Mouse (Mus musculus) gastrocnemius, postnatal 36 days (tissue): ENCODE data around the gene Nat8f1. TPM values are rescaled to one million over a fixed set of nuclear protein-coding genes. Genes with fewer than 3 reads are reported as not detected.
"Not testable (repeated sequence)": the region's sequence is repeated elsewhere in the genome, so short reads cannot be mapped to it uniquely, and the experiment has no call there.

Experiments
- DNase-seq, 2 experiments: peaks; one replicate each; pipeline ENCODE4 v3.0.0; 2022
- intact Hi-C: fragments of 180-260 bp; cut with DNase I; formaldehyde crosslinking; loops from one replicate; pipeline ENCODE4 v1.15.1; 2025
- total RNA-seq, 2 experiments: library from RNA; stranded (reverse); gene quantifications; 2 replicates each; pipeline ENCODE4 v1.2.3; 2021

Nat8f1 gene
- total RNA-seq, 2 experiments from 2014 or later = 1.2 to 2.1 TPM

DNA sequence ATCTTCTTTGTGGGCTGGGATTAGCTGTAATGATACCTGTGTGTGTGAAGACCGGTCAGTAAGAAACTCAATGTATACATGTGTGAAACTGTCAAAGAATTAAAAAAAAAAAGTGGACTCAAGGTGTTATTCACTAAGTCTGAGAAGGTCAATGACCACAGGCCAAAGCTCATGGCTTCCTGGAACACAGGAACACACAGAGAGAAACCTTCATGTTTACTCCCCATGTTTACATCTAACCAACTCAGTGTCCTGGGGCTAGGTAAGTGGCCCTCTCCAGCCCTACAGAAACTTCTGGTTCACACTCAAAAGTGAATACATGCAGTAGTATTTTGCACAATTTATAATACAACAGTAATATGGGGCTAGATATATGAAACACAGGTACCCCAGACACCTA lies 5.8 kb downstream of the Nat8f1 start:
- intact Hi-C loops = no loop called here

DNA sequence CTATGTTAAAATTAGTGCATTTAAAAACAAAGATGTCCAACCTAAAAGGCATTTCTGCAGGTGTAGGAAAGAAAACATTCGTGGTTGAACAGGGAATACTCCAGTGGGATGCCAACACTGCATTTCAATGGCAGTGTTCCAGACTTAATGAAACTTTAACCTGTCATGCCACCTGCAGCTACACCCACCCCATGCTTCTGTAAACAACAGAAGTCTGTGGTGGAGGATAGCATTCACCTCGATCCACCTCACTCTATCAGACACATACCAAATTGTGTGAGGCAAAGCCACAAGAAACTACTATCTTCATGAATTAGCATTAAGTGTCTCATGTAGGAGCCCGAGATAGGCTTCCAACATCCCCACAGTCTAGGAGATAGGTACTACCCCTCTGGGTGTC lies 7.1 kb downstream of the Nat8f1 start:
- intact Hi-C loops = no loop called here
- no peak for DNase-seq

More for the DNA sequence above, 5.8 kb downstream of the Nat8f1 start:
- no peak for DNase-seq

DNA sequence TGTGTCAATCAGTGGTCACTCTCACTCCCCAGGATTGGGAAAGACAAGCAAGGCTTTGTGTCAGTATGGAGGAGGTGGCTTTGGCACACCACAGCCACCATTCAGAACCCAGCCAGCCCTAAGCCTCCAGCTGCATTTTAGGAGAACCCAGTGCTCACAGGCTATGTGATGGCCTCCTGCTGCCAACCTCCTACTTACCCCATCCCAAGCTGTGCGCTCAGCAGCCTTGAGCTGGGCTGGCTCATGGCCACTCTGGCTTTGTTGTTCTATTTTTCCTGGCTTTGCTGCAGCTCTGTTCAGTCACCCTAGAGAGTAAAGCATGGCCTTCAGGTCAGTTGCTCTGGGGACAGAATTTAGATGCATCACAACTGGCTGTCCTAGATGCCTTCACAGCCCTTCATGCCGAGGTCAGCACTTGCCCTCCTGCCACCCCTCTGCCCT lies 8.6 kb downstream of the Nat8f1 start:
- peak in 1 of 2 experiments; percentile 10 for DNase-seq

DNA sequence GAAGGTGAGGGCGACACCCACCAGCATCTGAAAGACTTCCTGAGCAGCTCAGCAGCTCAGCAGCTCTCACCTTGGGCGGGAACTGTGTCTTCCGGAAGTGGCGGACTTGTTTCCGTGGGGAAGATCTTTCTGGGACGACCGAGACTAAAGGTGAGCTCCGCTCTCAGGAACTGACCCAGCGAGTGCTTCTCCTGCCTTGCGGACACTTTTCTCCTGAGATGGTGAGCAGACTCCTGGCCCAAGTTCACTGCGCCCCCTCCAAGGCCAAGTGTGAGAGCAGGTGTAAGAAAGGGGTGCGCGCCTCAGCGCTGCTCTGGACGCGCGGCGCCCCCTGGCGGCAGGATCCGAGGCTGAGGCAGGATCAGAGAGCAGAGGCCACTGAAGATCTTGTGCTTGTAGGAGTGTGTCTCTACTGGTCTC lies 10.8 kb downstream of the Nat8f1 start, which contains the start of gene Nat8f4:
Nat8f4 (minus strand) TSS at position 243 of the 420 bp plus-strand sequence.
- peak; percentile 58 to 79 for DNase-seq
- intact Hi-C loops = loop anchor here (5.0 kb wide), 1 partner anchor 72 kb away; the partner anchor contains the start of gene Nat8

More for the DNA sequence above, 8.6 kb downstream of the Nat8f1 start:
- intact Hi-C loops = not testable (repeated sequence)

DNA sequence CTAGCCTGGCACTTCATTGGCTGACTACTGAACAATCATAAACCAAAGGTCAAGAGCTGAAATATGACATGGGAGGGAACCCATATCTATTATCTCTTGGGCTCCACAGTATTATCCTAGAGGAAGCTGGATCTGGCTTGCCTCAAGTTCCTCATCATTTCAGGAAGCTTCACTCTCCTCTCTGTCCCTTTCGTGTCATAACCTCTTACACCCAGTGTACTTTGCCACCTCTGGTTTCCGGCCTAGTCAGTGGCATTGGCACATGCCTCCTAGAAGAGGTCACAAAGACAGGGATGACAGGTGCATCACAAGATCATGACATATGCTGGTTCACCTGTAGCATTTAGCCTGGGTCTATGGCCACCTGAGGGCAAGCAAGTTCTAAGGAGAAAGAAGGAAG lies 13.2 kb downstream of the Nat8f1 start:
- DNase-seq = no peak
- intact Hi-C loops = loop anchor here (5.0 kb wide), 1 partner anchor 70 kb away; the partner anchor contains the start of gene Nat8

DNA sequence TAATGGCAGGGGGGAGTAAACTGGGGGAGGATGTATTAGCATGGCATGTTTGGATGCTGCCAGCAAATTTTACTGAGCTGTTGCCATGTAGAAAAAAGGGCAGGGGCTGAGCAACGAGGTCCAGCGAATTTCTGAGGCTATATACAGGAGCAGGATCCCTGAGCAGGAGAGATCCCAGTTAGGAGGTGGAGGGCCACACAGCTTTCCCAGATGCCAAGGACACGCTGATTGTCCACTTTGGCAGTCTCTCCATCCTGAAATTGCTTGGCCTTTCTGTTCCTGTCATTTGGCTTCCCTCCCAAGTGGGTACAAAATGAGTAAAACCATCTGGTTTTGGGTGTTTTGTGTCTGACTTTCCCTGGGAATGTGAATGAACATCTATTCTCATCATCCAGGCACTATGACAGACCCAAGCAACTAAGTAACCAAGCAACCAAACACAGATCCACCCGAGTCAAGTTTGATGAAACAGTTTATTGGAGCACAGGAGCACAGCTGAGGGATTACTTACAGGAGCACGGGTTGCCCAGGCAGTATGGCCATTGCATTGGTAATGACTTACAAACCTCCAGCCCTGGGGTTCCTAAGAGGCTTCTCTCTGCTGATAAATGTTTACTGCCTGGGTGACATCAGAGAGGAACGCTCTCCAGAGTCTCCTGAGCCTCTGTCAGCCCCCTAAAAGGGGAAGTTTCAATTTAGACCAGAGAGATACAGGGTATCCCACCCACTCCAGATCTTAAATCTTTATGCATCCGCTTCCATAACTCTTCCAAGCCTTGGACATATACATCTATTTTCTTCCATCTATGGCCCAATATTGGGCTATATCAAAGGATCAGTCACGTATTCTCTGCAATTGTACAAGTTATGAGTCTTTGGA lies 16.7 kb downstream of the Nat8f1 start:
- not testable (repeated sequence) for DNase-seq
- intact Hi-C loops = loop anchor here (10.0 kb wide), 1 partner anchor 314 kb away; the partner anchor contains the start of gene Alms1

DNA sequence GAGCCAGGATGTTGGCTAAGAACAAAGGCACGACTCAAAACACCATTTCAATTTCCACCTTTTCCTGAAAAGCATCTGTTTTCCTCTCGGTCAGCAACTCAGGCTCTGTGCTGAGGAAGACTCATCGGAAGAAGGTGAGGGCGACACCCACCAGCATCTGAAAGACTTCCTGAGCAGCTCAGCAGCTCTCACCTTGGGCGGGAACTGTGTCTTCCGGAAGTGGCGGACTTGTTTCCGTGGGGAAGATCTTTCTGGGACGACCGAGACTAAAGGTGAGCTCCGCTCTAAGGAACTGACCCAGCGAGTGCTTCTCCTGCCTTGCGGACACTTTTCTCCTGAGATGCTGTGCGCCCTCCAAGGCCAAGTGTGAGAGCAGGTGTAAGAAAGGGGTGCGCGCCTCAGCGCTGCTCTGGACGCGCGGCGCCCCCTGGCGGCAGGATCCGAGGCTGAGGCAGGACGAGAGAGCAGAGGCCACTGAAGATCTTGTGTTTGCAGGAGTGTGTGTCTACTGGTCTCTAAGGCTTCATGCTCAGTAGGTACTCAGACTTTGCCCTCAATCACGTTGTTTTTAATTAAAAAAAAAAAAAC lies 20.3 kb downstream of the Nat8f1 start:
- DNase-seq = not testable (repeated sequence)
- intact Hi-C loops = loop anchor here (10.0 kb wide), 1 partner anchor 310 kb away; the partner anchor contains the start of gene Alms1

DNA sequence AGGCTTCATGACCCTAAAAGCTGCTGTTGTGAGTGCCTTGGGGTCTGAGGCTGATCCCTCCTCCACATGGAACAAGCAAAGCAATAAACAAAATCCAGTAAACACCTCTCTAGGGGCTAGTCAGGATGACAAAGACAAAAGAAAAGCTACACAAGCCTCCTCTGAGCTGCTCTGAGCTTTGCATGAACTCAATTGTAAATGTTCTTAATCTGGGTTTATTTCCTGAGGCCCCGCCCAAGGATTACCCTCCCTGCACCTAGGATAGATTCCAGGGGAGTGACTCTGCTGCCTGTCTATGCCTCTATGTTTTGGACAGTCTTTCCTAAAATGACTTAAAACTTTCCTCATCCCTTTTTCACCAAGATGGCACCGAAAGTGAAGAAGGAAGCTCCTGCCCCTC lies 26.5 kb downstream of the Nat8f1 start:
- intact Hi-C loops = no loop called here

DNA sequence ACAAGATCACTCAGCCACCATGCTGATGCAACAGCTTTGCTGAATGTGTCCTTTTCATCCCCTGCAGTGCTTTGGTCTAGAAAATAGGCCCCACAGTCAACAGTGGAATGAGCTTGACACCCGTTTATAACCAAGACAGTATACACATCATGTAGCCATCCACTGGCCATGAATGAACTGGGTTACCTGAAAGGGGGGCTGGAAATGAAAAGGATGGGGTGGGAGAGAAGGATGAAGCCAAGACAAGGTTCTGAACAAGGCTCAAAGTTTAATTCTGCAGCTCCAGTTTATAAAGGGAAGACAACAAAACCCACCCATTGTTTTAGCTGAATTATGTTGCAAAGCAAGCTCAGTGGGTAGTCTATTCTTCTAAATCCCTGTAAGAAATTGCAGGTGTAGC lies 31.2 kb downstream of the Nat8f1 start:
- intact Hi-C loops = no loop called here
- DNase-seq = no peak

More for the DNA sequence above, 26.5 kb downstream of the Nat8f1 start:
- no peak for DNase-seq

DNA sequence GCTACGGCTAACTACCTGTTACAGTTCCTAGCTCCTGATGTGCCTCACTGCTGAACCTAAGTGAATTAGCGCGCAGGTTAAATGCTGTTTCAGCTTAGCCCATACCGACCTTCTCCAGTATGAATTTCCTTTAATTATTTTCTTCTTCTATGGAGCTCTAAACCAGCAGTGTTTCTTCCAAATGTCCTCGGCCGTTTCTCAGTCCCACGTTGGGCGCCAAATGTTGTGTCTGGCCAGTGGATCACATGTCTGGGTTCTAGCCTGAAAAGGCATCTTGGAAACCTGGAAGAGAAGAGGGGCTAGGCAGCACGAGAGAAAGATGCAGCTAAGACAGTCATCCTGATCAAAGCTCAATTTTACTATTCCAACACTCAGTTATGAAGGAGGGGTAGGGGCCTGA lies 32.2 kb downstream of the Nat8f1 start:
- DNase-seq, intact Hi-C loops: not testable (repeated sequence)

DNA sequence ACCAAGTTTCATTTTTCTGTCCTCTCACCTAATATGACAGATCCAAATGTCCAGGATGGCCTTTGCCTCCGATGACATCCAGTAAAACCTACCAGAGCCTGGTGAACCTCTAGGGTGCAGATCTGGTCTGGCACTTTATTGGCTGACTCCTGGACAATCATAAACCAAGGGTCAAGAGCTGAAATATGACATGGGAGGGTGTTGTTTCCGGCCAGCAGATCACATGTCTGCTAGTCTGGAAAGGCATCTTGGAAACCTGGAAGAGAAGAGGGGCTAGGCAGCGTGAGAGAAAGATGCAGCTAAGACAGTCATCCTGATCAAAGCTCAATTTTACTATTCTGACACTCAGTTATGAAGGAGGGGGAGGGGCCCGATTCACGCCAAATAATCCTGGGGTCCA lies 46.5 kb downstream of the Nat8f1 start, which contains the start of gene Nat8f2:
Nat8f2 (minus strand) TSS at position 153 of the 400 bp plus-strand sequence.
- intact Hi-C loops, DNase-seq: not testable (repeated sequence)

DNA sequence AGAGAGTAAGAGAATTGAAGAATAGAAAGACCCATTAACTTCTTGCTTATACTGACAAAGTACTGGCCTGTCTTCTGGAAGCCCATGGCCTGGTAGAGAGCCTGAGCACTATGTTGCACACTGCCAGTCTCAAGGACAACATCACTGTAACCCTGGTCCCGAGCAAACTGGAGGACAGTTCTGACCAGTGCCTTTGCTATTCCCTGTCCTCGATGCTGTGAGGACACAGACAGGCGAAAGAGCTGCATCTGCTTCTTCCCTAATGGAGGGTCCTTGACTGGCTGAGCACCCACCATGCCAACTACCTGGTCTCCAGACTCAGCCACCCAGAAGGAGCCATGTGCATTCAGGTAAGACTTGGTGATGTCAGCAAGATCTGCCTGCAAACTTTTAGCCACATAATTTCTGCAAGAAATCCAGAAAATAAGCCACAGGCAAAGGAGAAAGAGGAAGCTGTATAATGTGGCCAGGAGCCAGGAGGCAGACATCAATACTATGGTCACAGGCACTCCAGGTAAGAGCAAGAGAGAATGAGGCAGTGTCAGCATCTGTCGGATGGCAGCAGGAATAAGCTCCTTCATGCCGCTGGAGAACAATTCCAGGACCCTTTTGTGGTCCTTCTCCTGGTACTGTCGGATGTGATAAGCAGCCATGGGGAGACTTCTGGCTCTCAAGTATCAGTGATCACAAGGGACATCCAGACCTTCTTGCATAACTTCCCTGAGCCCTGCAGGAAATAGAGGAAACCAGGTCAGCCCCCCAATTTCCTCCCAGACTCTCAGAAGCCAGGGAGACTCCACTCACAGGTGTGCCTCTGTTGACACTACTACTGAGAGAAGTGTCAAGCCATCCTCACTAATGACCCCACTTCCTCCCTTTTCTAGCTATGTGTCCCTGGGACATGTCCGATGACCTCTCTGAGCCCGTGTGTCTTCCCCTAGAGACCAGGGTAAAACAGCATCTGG lies 47.5 kb downstream of the Nat8f1 start:
- no peak for DNase-seq
- intact Hi-C loops = no loop called here

DNA sequence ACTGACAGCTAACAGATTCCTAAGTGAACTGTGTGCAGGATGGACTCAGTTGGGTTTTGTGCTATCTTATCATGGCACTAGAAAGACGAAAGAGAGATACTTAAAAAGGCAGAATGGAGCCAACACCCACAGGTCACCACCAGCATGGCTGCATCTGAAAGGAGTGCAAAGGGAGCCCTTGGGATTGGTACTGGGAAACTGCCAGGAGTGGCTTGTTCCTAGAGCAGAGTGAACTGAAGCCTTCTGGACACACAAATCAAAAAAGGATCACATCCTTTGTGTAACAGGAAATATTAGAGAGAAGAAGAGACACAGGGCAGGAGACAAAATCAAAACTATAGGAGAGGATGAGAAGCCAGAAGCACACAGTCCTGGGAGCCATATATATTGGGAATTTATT lies 48.5 kb downstream of the Nat8f1 start:
- DNase-seq, intact Hi-C loops: not testable (repeated sequence)

DNA sequence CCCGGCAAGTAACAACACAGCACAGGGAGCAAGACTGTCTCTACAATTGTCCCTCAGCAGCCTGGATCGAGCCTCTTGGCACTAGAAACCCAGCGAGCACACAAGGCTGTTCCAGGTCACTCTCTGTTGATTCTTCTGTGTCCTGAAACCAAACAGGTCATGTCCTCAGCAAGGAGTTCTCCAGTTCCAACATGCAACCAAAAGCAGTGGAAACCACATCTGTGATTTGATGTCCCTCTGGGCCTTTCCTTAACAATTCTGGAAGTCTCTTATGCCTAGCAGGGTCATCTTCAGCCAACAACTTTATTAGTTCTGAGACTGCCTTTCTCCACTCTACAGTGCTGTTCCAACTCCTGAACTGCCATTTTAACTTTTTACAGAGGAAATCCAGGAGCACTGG lies 49.3 kb downstream of the Nat8f1 start:
- DNase-seq, intact Hi-C loops: not testable (repeated sequence)

DNA sequence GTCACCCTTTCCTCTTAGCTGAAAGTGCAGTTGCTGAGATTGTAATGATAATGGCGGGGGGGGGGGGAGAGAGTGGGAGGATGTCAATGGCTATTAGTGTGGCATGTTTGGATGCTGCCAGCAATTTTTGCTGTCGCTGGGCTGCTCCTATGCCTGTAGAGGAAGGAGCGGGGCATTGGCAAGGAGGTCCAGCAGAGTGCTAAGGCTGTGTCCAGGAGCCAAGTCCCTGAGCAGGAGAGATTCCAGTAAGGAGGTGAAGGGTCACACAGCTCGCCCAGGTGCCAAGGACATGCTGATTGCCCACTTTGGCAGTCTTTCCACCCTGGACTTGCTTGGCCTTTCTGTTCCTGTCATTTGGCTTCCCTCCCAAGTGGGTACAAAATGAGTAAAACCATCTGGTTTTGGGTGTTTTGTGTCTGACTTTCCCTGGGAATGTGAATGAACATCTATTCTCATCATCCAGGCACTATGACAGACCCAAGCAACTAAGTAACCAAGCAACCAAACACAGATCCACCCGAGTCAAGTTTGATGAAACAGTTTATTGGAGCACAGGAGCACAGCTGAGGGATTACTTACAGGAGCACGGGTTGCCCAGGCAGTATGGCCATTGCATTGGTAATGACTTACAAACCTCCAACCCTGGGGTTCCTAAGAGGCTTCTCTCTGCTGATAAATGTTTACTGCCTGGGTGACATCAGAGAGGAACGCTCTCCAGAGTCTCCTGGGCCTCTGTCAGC lies 50.4 kb downstream of the Nat8f1 start:
- DNase-seq, intact Hi-C loops: not testable (repeated sequence)

DNA sequence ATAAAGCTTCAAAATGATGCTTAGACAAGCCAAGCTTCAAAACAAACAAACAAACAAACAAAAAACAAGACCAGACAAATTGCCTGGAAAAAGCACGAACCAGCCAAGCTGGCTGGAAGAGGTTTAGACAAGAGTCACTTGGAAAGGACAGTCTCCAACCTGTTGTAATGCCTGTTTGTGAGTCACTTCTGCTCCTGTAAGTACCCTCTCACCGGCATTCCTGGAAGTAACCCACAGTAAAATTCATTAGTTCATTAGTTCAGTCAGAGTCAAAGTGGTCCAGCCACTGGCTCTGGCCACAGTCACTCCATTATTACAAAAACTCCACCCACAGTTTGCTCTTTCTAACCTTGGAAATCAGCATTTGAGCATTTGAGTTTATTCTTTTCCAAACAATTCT lies 51.6 kb downstream of the Nat8f1 start:
- intact Hi-C loops = no loop called here
- DNase-seq = no peak

DNA sequence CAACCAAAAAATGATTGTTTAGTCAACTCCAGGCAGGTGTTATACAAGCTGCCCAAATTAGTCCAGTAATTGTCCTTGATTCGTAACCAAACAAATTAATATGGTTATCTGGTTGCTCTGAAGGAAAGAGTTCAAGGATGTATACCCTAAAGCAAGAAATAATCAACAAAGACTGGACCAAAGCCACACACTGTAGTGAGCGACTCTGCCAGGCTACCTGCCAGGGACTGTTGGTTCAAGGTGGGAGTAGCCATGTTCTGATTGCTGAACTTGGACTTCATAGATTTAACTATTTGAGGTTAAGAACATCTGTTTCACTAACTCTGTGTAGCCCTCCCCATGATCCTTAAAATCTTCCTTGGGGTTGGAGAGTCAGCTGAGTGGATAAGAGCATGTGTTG lies 52.4 kb downstream of the Nat8f1 start:
- DNase-seq = no peak
- intact Hi-C loops = no loop called here

DNA sequence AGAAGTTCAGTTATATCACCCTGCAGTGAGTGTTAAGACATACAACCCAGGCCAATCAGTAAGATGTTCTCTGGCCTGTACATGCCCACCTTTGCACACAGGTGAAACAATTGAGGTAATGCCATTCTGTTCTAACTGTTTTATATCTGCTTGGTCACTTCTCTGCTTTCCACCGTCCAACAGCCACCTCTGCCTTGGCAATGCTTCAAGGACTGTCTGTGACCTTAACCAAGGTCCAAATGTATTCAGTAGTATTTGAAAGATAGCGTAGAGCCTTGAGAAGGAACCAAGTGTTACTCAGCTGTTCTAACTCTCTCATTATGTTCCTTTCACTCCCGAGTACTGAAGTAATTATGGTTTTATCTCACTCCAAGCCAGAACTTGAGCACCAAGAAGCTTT lies 52.9 kb downstream of the Nat8f1 start:
- intact Hi-C loops = no loop called here
- DNase-seq = no peak

DNA sequence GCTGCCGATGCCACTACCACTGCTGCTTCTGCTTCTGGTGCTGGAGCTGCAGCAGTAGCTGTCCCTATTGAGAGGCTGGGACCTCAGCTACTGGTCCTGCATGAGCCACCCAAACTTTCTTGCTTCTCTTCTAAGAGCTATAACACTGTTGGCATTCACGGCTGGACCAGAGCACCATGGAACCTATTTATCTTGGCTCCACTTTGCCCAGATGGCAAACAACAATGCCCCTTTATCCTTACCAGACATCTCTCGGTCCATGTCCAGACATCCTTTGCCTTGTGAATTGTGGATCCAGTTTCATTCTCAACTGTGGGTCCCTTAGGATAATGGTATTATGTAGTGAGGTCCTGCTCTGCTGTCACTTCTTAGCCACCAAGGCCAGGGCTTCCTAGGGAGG lies 54.2 kb downstream of the Nat8f1 start:
- no peak for DNase-seq
- intact Hi-C loops = no loop called here
